Mouse (Mus musculus) brain, embryonic 18.5 days (tissue): ENCODE data around the gene Chmp3.

Experiments used
- DNase-seq: peaks from one replicate; pipeline ENCODE4 v3.0.0-alpha.2; 2012; ENCODE audit warnings: low read depth, low spot score

Chmp3 gene

GRCm38 (mm10) chr6:71608994-71609393 is 65.4 kb downstream of the Chmp3 start:
- DNase-seq, result no peak

- no peak for DNase-seq
These were observed 66.4 kb downstream of the Chmp3 start for GRCm38 (mm10) chr6:71609968-71610367.

- DNase-seq, result no peak
These were observed 69.6 kb downstream of the Chmp3 start for GRCm38 (mm10) chr6:71613225-71613624.

GRCm38 (mm10) chr6:71616959-71617358 is 73.4 kb downstream of the Chmp3 start:
- no peak for DNase-seq

GRCm38 (mm10) chr6:71621551-71621950 is 78.0 kb downstream of the Chmp3 start:
- DNase-seq, result no peak

- DNase-seq, result no peak
These were observed 78.4 kb downstream of the Chmp3 start for GRCm38 (mm10) chr6:71621981-71622380.

GRCm38 (mm10) chr6:71624723-71625122 is 81.1 kb downstream of the Chmp3 start:
- DNase-seq, result no peak

GRCm38 (mm10) chr6:71625984-71626383 is 82.4 kb downstream of the Chmp3 start:
- no peak for DNase-seq

- no peak for DNase-seq
These were observed 83.7 kb downstream of the Chmp3 start for GRCm38 (mm10) chr6:71627325-71627724.

GRCm38 (mm10) chr6:71631196-71631595 is 87.6 kb downstream of the Chmp3 start:
- DNase-seq, result no peak

GRCm38 (mm10) chr6:71631706-71632461 is 88.3 kb downstream of the Chmp3 start:
- no peak for DNase-seq
